Mouse (Mus musculus) neural tube, embryonic 15.5 days (tissue): ENCODE measurements around the gene Psmg3. TPM values are rescaled to one million over a fixed set of nuclear protein-coding genes. Genes with fewer than 3 reads are reported as not detected.
A peak's percentile ranks its signal among the peaks of the same experiment; 100 is the strongest.

Experiments used
- ATAC-seq: fragments of 200-750 bp; cut with Nextera tagmentation; 2 replicates; pipeline ENCODE4 v1.8.0; 2017; ENCODE audit warnings: mild to moderate bottlenecking, moderate TSS enrichment, moderate library complexity; ENCODE audit not compliant: low FRiP score
- H3K27ac ChIP-seq: fragments of 300-500 bp; sonication (generic); replicated peaks from 2 replicates; pipeline ENCODE4 v1.5.1; 2015; ENCODE audit warnings: mild to moderate bottlenecking, inconsistent platforms
- H3K27me3 ChIP-seq: fragments of 300-500 bp; sonication (generic); replicated peaks from 2 replicates; pipeline ENCODE4 v1.6.1; 2015; ENCODE audit warnings: inconsistent platforms
- H3K36me3 ChIP-seq: fragments of 300-500 bp; sonication (generic); 2 replicates; pipeline ENCODE4 v1.6.1; 2015; ENCODE audit warnings: inconsistent platforms
- H3K4me1 ChIP-seq: fragments of 300-500 bp; sonication (generic); 2 replicates; pipeline ENCODE4 v1.6.1; 2015; ENCODE audit warnings: inconsistent platforms
- H3K4me2 ChIP-seq: fragments of 300-500 bp; sonication (generic); 2 replicates; pipeline ENCODE4 v1.6.1; 2015; ENCODE audit warnings: inconsistent platforms, mild to moderate bottlenecking, moderate library complexity
- H3K4me3 ChIP-seq: fragments of 300-500 bp; sonication (generic); replicated peaks from 2 replicates; pipeline ENCODE4 v1.5.1; 2015; ENCODE audit warnings: mild to moderate bottlenecking, inconsistent platforms
- H3K9ac ChIP-seq: fragments of 300-500 bp; sonication (generic); replicated peaks from 2 replicates; pipeline ENCODE4 v1.6.1; 2015; ENCODE audit warnings: mild to moderate bottlenecking, inconsistent platforms
- H3K9me3 ChIP-seq: fragments of 300-500 bp; sonication (generic); replicated peaks from 2 replicates; pipeline ENCODE4 v1.6.1; 2016; ENCODE audit warnings: inconsistent platforms
- WGBS: fragments of 180-500 bp; shearing (Covaris S2); methylation state at CpG from one replicate; pipeline ENCODE4 v1.1.7; 2015; ENCODE audit warnings: mixed read lengths; 5-methylcytosine and 5-hydroxymethylcytosine counted together
- polyA plus RNA-seq: library from polyadenylated mRNA; unstranded; fragments of >200 nt; fragmentation: Nextera tagmentation; extraction: Ambion mirVana; gene quantifications from 2 replicates; pipeline ENCODE4 v1.2.1, GENCODE M21; 2015

Psmg3 gene
- polyA plus RNA-seq, 1 experiment from 2014 or later, result 76.3 TPM

DNA sequence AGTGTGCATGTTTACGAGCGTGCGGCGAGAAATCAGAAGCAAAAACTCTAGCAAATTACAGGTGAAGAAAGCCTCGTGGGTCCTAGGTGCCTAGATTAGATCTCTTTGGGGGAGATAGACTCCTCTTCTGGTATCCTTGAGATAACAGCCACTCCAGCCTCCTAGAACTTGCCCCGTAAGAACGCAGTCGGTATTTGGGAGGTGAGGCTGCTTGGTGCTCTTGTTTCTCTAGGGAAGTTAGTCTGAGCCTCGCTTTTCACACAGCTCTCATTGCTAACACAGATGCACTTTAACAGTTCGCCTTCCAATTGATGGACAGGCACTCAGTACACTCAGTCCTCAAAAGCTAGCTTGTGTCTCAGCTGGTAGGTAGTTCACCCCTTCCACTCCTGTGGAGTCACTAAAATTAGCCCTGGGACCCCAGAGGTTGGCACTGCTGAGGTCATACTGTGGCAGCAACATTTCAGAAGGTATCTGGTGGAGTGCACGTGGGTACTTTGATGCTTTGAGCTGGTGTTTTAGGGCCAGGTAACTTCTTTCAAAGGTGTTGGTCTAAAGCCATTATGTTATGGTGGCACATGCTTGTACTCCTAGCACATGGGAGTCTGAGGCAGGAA, 34.4 kb downstream of the Psmg3 start:
- H3K4me3 ChIP-seq, result peak overlapping the region; percentile 80
- WGBS, result 24% methylated on average over 11 of the region's 11 CpGs
- H3K4me2 ChIP-seq, result peak overlapping the region; percentile 100
- H3K27me3 ChIP-seq, result no peaks in the 10 kb centered on the region
- no peaks in the 10 kb centered on the region for H3K36me3 ChIP-seq
- H3K9me3 ChIP-seq, result no peaks in the 10 kb centered on the region
- no peak for ATAC-seq
- H3K27ac ChIP-seq, result no peak overlapping the region
- peak overlapping the region; percentile 52 for H3K9ac ChIP-seq
- H3K4me1 ChIP-seq, result peaks cover 47% of the 10 kb centered on the region

DNA sequence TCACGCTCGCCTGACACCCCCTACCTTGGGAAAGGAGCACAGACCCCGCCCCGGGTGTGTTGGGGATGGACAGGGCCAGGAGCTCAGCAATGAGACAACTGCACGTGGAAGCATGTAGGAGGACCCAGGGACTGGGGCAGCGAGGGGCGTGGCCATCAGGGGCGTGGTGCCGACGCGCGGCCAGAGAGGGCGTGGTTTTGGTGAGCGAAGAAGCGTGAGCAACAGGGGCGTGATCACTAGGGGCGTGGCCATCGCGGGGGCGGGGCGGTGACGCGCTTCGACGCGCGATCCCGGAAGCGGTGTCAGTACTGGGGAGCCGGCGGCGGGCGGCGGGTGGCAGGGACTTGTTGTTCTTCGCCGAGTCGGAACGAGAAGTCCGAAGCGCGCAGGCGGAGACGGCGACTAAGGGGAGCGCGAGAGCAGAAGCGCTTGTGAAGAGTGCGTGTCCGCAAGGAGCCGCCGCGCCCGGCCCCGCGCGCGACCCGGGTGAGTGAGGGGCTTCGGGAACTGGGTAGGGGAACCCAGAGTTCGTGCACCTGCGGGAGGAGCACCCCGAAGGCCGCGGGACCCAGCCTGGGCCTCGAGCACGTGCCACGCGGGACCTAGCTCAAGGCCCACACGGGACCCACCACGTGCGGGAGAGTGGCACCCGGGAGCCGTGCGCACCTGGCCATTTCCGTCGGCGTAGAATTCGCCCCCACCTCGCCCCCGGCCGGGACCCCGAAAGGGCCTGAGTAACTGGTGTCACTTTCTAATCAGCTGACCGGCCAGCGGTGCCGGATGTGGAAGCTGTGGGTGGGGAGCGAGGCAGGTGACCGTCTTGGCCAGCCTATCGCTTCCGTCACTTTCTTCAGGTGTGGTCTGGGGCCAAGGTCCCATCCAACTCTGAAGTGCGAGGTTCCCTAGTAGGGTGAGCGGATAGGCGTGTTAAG, 35.2 kb downstream of the Psmg3 start, which contains the start of gene Mafk:
Gene Mafk, plus strand, starts transcription at position 287 of the 932 bp plus-strand sequence.
- no peaks in the 10 kb centered on the region for H3K27me3 ChIP-seq
- H3K4me2 ChIP-seq, result peak within 1 kb of the TSS; percentile 100
- H3K4me3 ChIP-seq, result peak within 1 kb of the TSS; percentile 80
- H3K9ac ChIP-seq, result peak within 1 kb of the TSS; percentile 52
- peak; percentile 85 for ATAC-seq
- peak within 1 kb of the TSS; percentile 64 for H3K27ac ChIP-seq
- H3K9me3 ChIP-seq, result no peaks in the 10 kb centered on the region
- H3K4me1 ChIP-seq, result peaks cover 39% of the 10 kb centered on the region
- under 1% methylated on average over 92 of the region's 92 CpGs for WGBS
- no peaks in the 10 kb centered on the region for H3K36me3 ChIP-seq

DNA sequence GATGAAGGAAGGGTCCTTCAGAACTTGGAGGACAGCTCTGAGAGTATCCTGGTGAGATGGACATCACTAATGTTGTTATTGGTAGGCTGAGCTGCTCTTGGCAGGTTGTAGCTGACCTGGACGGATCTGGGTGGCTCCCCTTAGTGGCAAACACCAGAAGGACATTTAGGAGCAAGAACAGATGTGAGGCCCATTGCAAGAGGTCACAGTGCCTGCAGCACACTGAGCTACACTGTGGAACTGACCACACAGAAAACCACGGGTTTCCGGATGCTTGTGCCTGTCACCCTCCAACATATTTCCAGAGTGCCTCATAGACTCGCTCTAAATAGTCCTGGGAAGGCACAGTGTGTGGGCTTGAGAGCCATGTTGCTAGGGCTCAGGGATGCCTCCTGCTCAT, 37.2 kb downstream of the Psmg3 start:
- H3K36me3 ChIP-seq, result no peaks in the 10 kb centered on the region
- 61% methylated on average over 4 of the region's 4 CpGs for WGBS
- peaks cover 24% of the 10 kb centered on the region for H3K4me1 ChIP-seq
- no peak overlapping the region for H3K4me2 ChIP-seq
- no peak overlapping the region for H3K9ac ChIP-seq
- H3K27me3 ChIP-seq, result no peaks in the 10 kb centered on the region
- H3K4me3 ChIP-seq, result no peak overlapping the region
- H3K9me3 ChIP-seq, result no peaks in the 10 kb centered on the region
- H3K27ac ChIP-seq, result no peak overlapping the region
- ATAC-seq, result no peak

DNA sequence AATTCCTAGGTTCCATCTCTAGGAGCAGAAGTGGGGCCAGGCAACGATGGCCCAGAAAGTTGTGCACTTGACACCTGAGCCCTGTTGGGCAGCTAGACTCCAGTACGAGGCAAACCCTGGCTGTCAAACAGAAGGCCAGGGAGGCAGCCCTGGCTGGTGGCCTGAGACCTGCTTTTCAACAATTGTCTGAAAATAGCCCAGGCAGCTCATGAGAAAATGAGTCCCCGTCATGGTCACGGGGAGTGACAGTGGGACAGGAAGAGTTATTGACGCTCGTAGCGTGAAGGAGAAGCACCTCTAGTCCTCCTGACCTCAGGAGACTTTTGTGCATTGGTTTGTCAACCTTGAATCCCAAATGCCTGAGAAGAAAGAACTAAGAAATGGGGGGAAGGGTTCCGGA, 45.3 kb downstream of the Psmg3 start:
- H3K27me3 ChIP-seq, result no peaks in the 10 kb centered on the region
- ATAC-seq, result no peak
- H3K27ac ChIP-seq, result no peak overlapping the region
- H3K4me3 ChIP-seq, result no peak overlapping the region
- H3K9me3 ChIP-seq, result no peaks in the 10 kb centered on the region
- H3K36me3 ChIP-seq, result no peaks in the 10 kb centered on the region
- no peaks in the 10 kb centered on the region for H3K4me1 ChIP-seq
- no peak overlapping the region for H3K4me2 ChIP-seq
- 82% methylated on average over 8 of the region's 8 CpGs for WGBS
- no peak overlapping the region for H3K9ac ChIP-seq

DNA sequence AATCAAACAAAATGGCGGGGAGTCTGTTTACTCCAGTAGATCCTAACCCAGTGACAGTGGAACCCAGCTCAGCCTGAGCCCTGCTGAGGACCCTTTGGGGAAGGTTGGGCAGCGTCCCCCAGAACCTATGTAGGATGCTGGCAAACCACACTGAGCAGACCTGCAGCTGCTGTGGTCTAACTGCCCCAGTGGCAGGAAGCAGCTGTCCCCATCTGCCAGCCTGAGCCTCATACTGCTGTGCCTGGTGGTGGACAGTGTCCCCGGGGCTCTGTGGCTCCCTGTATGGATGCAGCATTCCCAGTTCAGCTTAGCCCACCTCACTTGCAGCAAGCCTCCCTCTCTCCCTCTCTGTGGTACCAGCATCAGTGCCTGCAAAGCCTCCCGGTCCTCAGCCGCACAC, 49.7 kb downstream of the Psmg3 start:
- 85% methylated on average over 5 of the region's 5 CpGs for WGBS
- peaks cover 16% of the 10 kb centered on the region for H3K36me3 ChIP-seq

DNA sequence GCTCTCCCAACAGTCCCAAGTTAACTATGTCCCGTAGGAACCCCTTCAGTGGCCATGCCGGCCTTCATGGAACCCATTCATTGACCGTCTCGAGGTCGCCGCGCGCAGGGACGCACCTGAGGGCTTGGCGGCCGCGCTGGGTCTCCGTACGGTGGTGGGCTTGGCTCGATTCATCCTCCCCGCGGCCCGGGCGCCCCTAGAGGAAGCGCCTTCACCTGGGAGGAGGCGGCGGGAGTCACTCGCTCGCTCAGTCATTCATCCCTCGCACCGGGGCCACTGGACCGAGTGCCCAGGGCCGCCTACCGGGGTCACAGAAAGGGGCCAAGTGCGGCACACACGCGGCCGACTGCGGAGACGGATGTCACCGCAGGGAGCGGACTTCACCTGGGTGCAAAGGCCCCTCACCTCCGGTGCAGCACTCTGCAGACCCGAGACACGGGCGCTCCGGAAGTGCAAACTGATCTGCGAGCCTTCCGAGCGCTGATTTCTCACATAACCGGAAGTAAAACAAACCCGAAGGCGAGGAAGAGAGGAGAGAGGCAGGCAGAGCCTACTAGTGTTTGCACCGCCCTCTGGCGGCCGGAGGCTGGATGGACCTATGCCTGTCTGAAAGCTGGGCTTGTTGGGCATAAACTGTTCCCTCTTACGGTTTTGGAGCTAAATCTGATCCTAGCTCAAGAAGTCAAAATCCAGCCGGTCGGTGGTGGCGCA, 51.3 kb downstream of the Psmg3 start, which contains the start of gene Ints1:
Gene Ints1, minus strand, starts transcription at position 459 of the 711 bp plus-strand sequence.
- under 1% methylated on average over 55 of the region's 55 CpGs for WGBS
- Histone ChIP-seq H3K4me2 (peak within 1 kb of the TSS; percentile 94), H3K36me3 (peaks cover 32% of the 10 kb centered on the region), H3K27ac (peak within 1 kb of the TSS; percentile 72), H3K9me3 (no peaks in the 10 kb centered on the region), H3K9ac (peak within 1 kb of the TSS; percentile 83), H3K4me3 (peak within 1 kb of the TSS; percentile 97), H3K27me3 (no peaks in the 10 kb centered on the region), H3K4me1 (peaks cover 14% of the 10 kb centered on the region)
- peak; percentile 87 for ATAC-seq

More for the DNA sequence above, 49.7 kb downstream of the Psmg3 start:
- Histone ChIP-seq H3K9me3 (no peaks in the 10 kb centered on the region), H3K9ac (no peak overlapping the region), H3K4me1 (peaks cover 14% of the 10 kb centered on the region), H3K27me3 (no peaks in the 10 kb centered on the region), H3K4me3 (no peak overlapping the region), H3K27ac (no peak overlapping the region), H3K4me2 (no peak overlapping the region)
- ATAC-seq, result no peak

Other genes with a start within 250 kb of the Psmg3 start
- gene Micall2, start 90.5 kb downstream of the Psmg3 start, polyA plus RNA-seq, result 8.4 and 8.5 TPM in 2 replicates
- gene Ints1, start 51.2 kb downstream of the Psmg3 start, polyA plus RNA-seq, result 25.6 and 29.0 TPM in 2 replicates
- gene Mafk, start 35.4 kb downstream of the Psmg3 start, polyA plus RNA-seq, result 10.8 and 14.2 TPM in 2 replicates
- 0.20 and 1.7 TPM in 2 replicates for gene Tmem184a, start 7.0 kb downstream of the Psmg3 start, polyA plus RNA-seq
- gene Gm26938, start 478 bp downstream of the Psmg3 start, polyA plus RNA-seq, result not detected in 2 replicates
- 5.7 TPM in 2 replicates for gene Elfn1, start 81.1 kb upstream of the Psmg3 start, polyA plus RNA-seq